Mouse (Mus musculus): ENCODE data around the gene Ranbp3l. TPM values are rescaled to one million over a fixed set of nuclear protein-coding genes. Genes with fewer than 3 reads are reported as not detected.

Ranbp3l gene
- polyA plus RNA-seq, 1 experiment, result 1.2 TPM

GRCm38 (mm10) chr15:9078481-9079300 lies 110.9 kb downstream of the Ranbp3l start:
- peaks cover 5% of the 10 kb centered on the region for H3K4me1 ChIP-seq (ENCODE audit: control insufficient read depth, insufficient read depth, insufficient read length, low read length)
- no peak overlapping the region for H3K4me3 ChIP-seq (ENCODE audit: insufficient read depth, low read depth, low read length)
- peak overlapping the region; percentile 52; the same call in 1 of the 2 replicates for H3K27ac ChIP-seq (replicated peaks; ENCODE audit: low read depth, low read length)

GRCm38 (mm10) chr15:9079626-9080025 lies 111.9 kb downstream of the Ranbp3l start:
- Histone ChIP-seq H3K4me3 (ENCODE audit: insufficient read depth, low read depth, low read length) (no peak overlapping the region), H3K4me1 (ENCODE audit: control insufficient read depth, insufficient read depth, insufficient read length, low read length) (peaks cover 2% of the 10 kb centered on the region), H3K27ac (replicated peaks; ENCODE audit: low read depth, low read length) (no peak overlapping the region)

DNA sequence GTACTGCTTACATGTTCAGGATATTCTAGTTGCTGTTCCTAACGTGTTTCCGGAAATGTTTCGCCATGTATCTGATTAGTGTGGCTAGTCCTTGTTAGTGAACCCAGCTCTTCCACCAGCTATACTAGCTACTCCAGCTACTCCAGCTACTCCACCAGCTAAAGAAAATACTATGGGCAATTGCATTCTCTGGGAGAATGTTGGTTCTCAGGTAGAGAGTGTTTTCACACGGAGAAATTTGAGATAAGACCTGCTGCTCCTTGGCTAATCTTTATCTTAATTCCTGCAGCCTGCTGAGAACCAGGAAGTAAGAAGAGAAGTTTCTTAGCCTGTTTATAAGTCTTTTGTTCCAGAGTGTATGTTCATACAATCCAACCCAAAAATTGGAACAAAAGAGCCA lies 112.5 kb downstream of the Ranbp3l start:
- H3K4me1 ChIP-seq (ENCODE audit: control insufficient read depth, insufficient read depth, insufficient read length, low read length), result peaks cover 2% of the 10 kb centered on the region
- no peak overlapping the region for H3K27ac ChIP-seq (replicated peaks; ENCODE audit: low read depth, low read length)
- H3K4me3 ChIP-seq (ENCODE audit: insufficient read depth, low read depth, low read length), result no peak overlapping the region

DNA sequence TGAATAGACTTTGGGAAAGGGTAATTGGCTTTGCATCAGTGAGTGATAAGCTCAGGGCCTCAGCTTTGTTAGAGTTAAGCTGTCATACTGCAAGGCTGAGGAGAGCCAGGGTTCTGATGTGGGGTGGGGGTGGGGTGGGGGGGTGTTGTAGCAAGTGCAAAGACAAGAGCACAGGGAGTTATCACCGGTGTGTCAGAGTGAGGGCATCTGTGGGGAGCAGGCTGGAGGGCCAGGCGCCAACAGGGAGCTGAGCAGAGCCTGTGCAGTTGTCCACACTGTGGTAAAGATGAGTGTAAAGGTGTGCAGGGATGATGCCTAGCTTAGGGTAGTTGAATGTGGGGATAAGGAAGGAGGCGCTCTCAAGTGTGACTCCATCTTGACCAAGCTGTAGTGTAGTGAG lies 113.5 kb downstream of the Ranbp3l start:
- Histone ChIP-seq H3K4me3 (ENCODE audit: insufficient read depth, low read depth, low read length) (no peak overlapping the region), H3K4me1 (ENCODE audit: control insufficient read depth, insufficient read depth, insufficient read length, low read length) (peaks cover 2% of the 10 kb centered on the region), H3K27ac (replicated peaks; ENCODE audit: low read depth, low read length) (no peak overlapping the region)

GRCm38 (mm10) chr15:9082753-9083152 lies 115.0 kb downstream of the Ranbp3l start:
- Histone ChIP-seq H3K27ac (replicated peaks; ENCODE audit: low read depth, low read length) (no peak overlapping the region), H3K4me3 (ENCODE audit: insufficient read depth, low read depth, low read length) (no peak overlapping the region), H3K4me1 (ENCODE audit: control insufficient read depth, insufficient read depth, insufficient read length, low read length) (peaks cover 2% of the 10 kb centered on the region)

- Histone ChIP-seq H3K27ac (replicated peaks; ENCODE audit: low read depth, low read length) (no peak overlapping the region), H3K4me3 (ENCODE audit: insufficient read depth, low read depth, low read length) (no peak overlapping the region), H3K4me1 (ENCODE audit: control insufficient read depth, insufficient read depth, insufficient read length, low read length) (no peaks in the 10 kb centered on the region)
Measured at GRCm38 (mm10) chr15:9086813-9087212, 119.1 kb downstream of the Ranbp3l start.

DNA sequence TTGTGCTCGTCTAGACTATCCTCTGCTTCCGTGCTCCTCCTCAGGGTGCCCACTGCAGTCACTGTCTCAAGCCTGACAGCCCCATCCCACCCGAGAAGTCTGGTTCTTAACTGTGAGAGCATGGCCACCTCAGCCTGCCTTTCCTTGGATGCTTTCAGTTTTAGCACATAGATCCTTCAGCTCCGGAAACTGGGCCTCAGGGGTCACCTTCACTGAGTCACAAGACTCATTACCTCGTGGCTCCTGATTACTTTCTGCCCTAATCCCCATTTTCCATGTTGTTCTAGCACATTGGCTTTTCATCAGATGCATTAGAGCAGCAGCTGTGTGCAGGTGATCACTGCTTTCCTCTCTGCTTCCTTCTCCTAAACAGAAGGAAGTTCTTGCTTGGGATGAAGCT lies 119.7 kb downstream of the Ranbp3l start:
- no peaks in the 10 kb centered on the region for H3K4me1 ChIP-seq (ENCODE audit: control insufficient read depth, insufficient read depth, insufficient read length, low read length)
- H3K4me3 ChIP-seq (ENCODE audit: insufficient read depth, low read depth, low read length), result no peak overlapping the region
- no peak overlapping the region for H3K27ac ChIP-seq (replicated peaks; ENCODE audit: low read depth, low read length)

- H3K4me3 ChIP-seq (ENCODE audit: insufficient read depth, low read depth, low read length), result no peak overlapping the region
- no peaks in the 10 kb centered on the region for H3K4me1 ChIP-seq (ENCODE audit: control insufficient read depth, insufficient read depth, insufficient read length, low read length)
- no peak overlapping the region for H3K27ac ChIP-seq (replicated peaks; ENCODE audit: low read depth, low read length)
Measured at GRCm38 (mm10) chr15:9087895-9088682, 120.3 kb downstream of the Ranbp3l start.

- Histone ChIP-seq H3K4me1 (ENCODE audit: control insufficient read depth, insufficient read depth, insufficient read length, low read length) (no peaks in the 10 kb centered on the region), H3K27ac (replicated peaks; ENCODE audit: low read depth, low read length) (no peak overlapping the region), H3K4me3 (ENCODE audit: insufficient read depth, low read depth, low read length) (no peak overlapping the region)
Measured at GRCm38 (mm10) chr15:9088683-9089072, 120.9 kb downstream of the Ranbp3l start.

DNA sequence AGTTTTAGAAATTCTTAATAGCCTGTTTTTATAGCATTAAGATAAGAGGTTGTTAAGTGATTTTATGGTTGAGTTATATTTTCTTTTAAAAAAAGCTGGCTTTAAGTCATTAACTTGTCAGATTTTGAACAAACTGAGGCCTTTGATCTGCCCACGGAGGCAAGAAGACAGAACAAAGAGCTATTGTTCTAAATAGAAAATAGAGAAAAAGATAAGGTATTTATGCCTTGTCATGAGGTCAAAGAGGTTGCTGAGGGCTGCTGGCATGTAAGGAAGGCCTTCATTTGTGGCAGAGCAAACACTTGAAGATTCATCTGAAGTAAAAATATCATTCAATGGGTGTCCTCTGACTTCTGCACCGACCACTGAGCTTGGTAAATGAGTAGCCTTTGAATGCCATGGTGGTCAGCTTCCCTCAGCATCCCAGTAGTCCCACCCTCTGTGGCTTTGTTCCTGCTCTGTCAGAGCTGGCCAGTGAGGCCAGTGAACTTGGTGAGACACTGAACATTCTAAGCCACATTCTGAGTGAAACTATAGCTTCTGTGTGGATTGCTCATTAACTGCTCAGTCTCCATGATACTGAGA lies 121.5 kb downstream of the Ranbp3l start:
- no peak overlapping the region for H3K4me3 ChIP-seq (ENCODE audit: insufficient read depth, low read depth, low read length)
- H3K27ac ChIP-seq (replicated peaks; ENCODE audit: low read depth, low read length), result no peak overlapping the region
- H3K4me1 ChIP-seq (ENCODE audit: control insufficient read depth, insufficient read depth, insufficient read length, low read length), result no peaks in the 10 kb centered on the region

- Histone ChIP-seq H3K4me3 (ENCODE audit: insufficient read depth, low read depth, low read length) (no peak overlapping the region), H3K4me1 (ENCODE audit: control insufficient read depth, insufficient read depth, insufficient read length, low read length) (no peaks in the 10 kb centered on the region), H3K27ac (replicated peaks; ENCODE audit: low read depth, low read length) (no peak overlapping the region)
Measured at GRCm38 (mm10) chr15:9090662-9091061, 122.9 kb downstream of the Ranbp3l start.

DNA sequence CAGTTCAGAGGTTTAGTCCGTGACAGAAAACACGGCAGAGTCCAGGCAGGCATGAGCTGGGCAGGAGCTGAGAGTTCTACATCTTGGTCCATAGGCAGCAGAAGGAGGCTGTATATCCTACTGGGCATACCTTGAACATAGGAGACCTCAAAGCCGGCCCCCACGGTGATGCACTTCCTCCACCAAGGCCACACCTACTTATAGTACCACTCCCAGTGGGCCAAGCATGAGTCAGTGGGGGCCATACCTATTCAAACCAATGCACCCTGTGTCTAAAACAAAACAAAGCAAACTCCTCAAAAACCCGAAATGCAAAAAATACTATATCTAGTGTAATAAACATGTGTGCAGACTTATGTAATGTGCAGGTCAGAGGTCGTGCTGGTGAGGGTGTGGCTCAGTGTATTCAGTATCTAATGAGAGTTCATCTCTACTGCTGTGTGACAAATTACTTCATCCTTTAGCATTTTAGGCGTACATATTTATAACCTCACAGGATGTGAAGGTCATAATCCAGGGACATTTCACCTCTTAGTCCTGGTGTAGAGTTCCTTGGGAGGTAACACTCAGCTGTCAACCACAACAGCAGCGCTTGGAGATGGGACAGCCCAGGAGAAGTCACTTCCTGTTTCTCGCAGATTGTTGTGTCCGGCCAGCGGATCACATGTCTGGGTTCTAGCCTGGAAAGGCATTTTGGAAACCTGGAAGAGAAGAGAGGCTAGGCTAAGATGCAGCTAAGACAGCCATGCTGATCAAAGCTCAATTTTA lies 126.0 kb downstream of the Ranbp3l start:
- Histone ChIP-seq H3K4me3 (ENCODE audit: insufficient read depth, low read depth, low read length) (no peak overlapping the region), H3K4me1 (ENCODE audit: control insufficient read depth, insufficient read depth, insufficient read length, low read length) (no peaks in the 10 kb centered on the region), H3K27ac (replicated peaks; ENCODE audit: low read depth, low read length) (no peak overlapping the region)

DNA sequence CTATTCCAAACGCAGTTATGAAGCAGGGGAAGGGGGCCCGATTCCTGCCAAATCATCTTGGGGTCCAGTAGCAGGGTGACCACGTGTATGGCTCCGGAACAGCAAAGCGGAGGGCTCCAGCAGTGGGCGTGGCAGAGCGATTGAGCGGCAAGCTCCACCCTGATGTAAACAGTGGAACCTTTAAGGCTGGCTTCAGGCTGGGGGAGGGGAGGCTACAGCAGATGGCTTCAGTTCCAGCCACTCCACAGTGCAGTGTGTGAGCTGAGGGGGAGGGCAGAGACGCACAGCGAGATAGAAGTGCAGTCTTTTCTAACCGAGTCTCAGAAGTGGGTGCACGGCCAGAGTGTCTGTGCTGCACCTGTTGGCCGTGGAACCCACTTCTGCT lies 126.6 kb downstream of the Ranbp3l start:
- Histone ChIP-seq H3K27ac (replicated peaks; ENCODE audit: low read depth, low read length) (no peak overlapping the region), H3K4me1 (ENCODE audit: control insufficient read depth, insufficient read depth, insufficient read length, low read length) (no peaks in the 10 kb centered on the region), H3K4me3 (ENCODE audit: insufficient read depth, low read depth, low read length) (no peak overlapping the region)

- H3K27ac ChIP-seq (replicated peaks; ENCODE audit: low read depth, low read length), result no peak overlapping the region
- no peaks in the 10 kb centered on the region for H3K4me1 ChIP-seq (ENCODE audit: control insufficient read depth, insufficient read depth, insufficient read length, low read length)
- no peak overlapping the region for H3K4me3 ChIP-seq (ENCODE audit: insufficient read depth, low read depth, low read length)
Measured at GRCm38 (mm10) chr15:9096865-9097264, 129.1 kb downstream of the Ranbp3l start.

Data from brown adipose tissue, adult 24 weeks (tissue).